Mouse (Mus musculus) heart, embryonic 14.5 days (tissue): ENCODE data around the gene Car4. TPM values are rescaled to one million over a fixed set of nuclear protein-coding genes. Genes with fewer than 3 reads are reported as not detected.

Experiments
- ATAC-seq: fragments of 200-750 bp; cut with Nextera tagmentation; 2 replicates; pipeline ENCODE4 v1.8.0; 2017; ENCODE audit warnings: low read depth, moderate TSS enrichment; ENCODE audit not compliant: insufficient number of reproducible peaks, insufficient read depth, low FRiP score
- H3K27ac ChIP-seq, 2 experiments: fragments of 200-500 bp in 1 of 2; fragments of 300-500 bp in 1 of 2; sonication (generic) in 1 of 2; replicated peaks in 1 of 2; 2 replicates each; pipeline ENCODE4 v1.5.1; 2012 to 2014; ENCODE audit warnings: low read depth in 2 of 2, low read length in 2 of 2, control low read depth in 1 of 2, mild to moderate bottlenecking in 1 of 2, mixed read lengths in 1 of 2; ENCODE audit not compliant: control insufficient read depth in 1 of 2, insufficient read depth in 1 of 2
- H3K27me3 ChIP-seq: fragments of 300-500 bp; sonication (generic); 2 replicates; pipeline ENCODE4 v1.6.1; 2014; ENCODE audit warnings: mild to moderate bottlenecking, low read length, control low read depth; ENCODE audit not compliant: control insufficient read depth, insufficient read depth
- H3K36me3 ChIP-seq: fragments of 300-500 bp; sonication (generic); 2 replicates; pipeline ENCODE4 v1.6.1; 2014; ENCODE audit warnings: mild to moderate bottlenecking, control low read depth, low read length, mixed read lengths; ENCODE audit not compliant: control insufficient read depth, insufficient read depth
- H3K4me1 ChIP-seq, 2 experiments: fragments of 200-500 bp in 1 of 2; fragments of 300-500 bp in 1 of 2; sonication (generic) in 1 of 2; 2 replicates each; pipeline ENCODE4 v1.6.1; 2012 to 2014; ENCODE audit warnings: low read length in 2 of 2, control low read depth in 1 of 2, mixed read lengths in 1 of 2; ENCODE audit not compliant: control insufficient read depth in 2 of 2, insufficient read depth in 2 of 2
- H3K4me2 ChIP-seq: fragments of 300-500 bp; sonication (generic); 2 replicates; pipeline ENCODE4 v1.6.1; 2014; ENCODE audit warnings: mild to moderate bottlenecking, low read length
- H3K4me3 ChIP-seq, 2 experiments: fragments of 200-500 bp in 1 of 2; fragments of 300-500 bp in 1 of 2; sonication (generic) in 1 of 2; 2 replicates each; pipeline ENCODE4 v1.5.1; 2012 to 2014; ENCODE audit warnings: low read length in 2 of 2, mild to moderate bottlenecking in 2 of 2, control low read depth in 1 of 2, low read depth in 1 of 2, moderate library complexity in 1 of 2; ENCODE audit not compliant: control insufficient read depth in 1 of 2, insufficient read depth in 1 of 2
- H3K9ac ChIP-seq: fragments of 300-500 bp; sonication (generic); 2 replicates; pipeline ENCODE4 v1.6.1; 2014; ENCODE audit warnings: mild to moderate bottlenecking, low read length
- H3K9me3 ChIP-seq: fragments of 300-500 bp; sonication (generic); 2 replicates; pipeline ENCODE4 v1.6.1; 2016; ENCODE audit warnings: low read length, control low read depth; ENCODE audit not compliant: control insufficient read depth
- WGBS: fragments of 180-500 bp; shearing (Covaris S2); extraction: QIAGEN DNeasy Blood & Tissue Kit; methylation state at CpG from one replicate; pipeline ENCODE4 v1.1.7; 2014; 5-methylcytosine and 5-hydroxymethylcytosine counted together
- polyA plus RNA-seq: library from polyadenylated mRNA; unstranded; fragments of >200 nt; fragmentation: Nextera tagmentation; extraction: Ambion mirVana; gene quantifications from 2 replicates; pipeline ENCODE4 v1.2.1, GENCODE M21; 2014

The Car4 gene
- polyA plus RNA-seq, 1 experiment from 2014 or later, result 0.65 TPM

DNA sequence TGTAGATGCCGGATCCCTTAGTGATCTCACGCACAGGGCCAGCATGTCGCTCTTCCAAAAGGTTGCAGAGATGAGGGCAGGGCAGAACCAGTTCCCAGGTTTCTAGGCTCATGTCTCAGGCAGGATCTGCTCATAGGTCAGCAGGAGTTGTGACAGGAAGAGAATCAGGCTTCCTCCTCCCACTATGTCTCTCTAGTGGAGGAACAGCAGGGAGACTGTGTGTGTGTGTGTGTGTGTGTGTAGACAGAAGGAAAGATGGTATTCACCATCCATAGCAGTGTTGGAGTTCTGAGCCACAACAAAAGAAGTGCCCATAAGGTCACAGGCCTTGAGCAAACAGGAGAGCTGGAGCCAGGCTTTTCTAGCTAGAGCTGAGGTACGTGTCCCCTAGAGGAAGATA, 9.1 kb downstream of the Car4 start:
- ATAC-seq, result no peak
- 67% methylated on average over 4 of the region's 4 CpGs for WGBS
- no peak overlapping the region for H3K4me2 ChIP-seq
- H3K9ac ChIP-seq, result no peak overlapping the region
- H3K4me3 ChIP-seq, result no peak overlapping the region
- H3K36me3 ChIP-seq, result no peaks in the 10 kb centered on the region
- H3K27me3 ChIP-seq, result no peaks in the 10 kb centered on the region
- no peaks in the 10 kb centered on the region for H3K9me3 ChIP-seq
- H3K4me1 ChIP-seq, result peaks cover 7 to 9% of the 10 kb centered on the region in 2 experiments; a peak in 3 of 4 replicates
- H3K27ac ChIP-seq, result no peak overlapping the region

DNA sequence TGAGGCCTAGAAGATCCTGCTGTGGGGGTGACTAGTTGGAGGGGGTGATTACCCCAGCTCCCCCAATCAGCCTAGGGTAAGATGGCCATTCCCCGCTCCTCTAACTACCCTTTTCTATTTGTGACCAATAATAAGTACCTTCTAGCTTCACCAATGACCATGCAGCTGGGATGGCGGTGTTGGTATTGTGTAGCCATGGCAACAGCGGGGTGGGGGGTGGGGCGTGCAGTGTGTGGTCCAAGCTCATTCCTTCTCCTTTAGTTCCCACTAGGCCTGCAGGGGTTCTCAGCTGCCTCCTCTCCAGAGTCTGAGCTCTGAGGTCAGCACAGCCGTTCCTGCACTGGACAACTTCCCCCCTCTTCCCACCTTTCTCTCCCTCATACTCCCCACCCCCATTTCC, 9.5 kb downstream of the Car4 start:
- Histone ChIP-seq H3K27ac (no peak overlapping the region), H3K36me3 (no peaks in the 10 kb centered on the region), H3K9me3 (no peaks in the 10 kb centered on the region), H3K4me3 (no peak overlapping the region), H3K9ac (no peak overlapping the region), H3K4me2 (no peak overlapping the region), H3K4me1 (peaks cover 7 to 9% of the 10 kb centered on the region in 2 experiments; a peak in 3 of 4 replicates), H3K27me3 (no peaks in the 10 kb centered on the region)
- 36% methylated on average over 5 of the region's 5 CpGs for WGBS
- ATAC-seq, result no peak

DNA sequence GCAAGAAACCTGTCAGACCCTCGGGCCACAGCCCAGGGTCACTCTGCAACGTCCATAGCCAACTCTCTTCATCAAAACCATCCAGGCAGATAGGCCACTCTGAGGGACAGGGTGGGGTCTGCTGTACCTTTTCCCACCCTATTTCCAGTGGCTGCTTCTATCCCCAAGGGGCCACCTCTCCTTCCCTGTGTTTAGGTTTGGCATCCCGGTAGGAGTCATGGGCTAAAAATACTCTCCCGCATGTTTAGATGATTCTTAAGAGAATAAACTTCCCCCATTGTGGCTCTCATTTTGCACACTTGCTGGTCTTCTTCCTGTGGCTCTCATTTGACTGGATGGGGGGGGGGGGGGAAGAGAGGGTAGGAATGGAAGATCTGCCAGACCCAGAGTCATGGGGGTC, 10.7 kb downstream of the Car4 start:
- H3K27me3 ChIP-seq, result no peaks in the 10 kb centered on the region
- no peaks in the 10 kb centered on the region for H3K36me3 ChIP-seq
- peaks cover 7 to 9% of the 10 kb centered on the region in 2 experiments; a peak in 3 of 4 replicates for H3K4me1 ChIP-seq
- no peak for ATAC-seq
- no peak overlapping the region for H3K27ac ChIP-seq
- 58% methylated on average over 4 of the region's 4 CpGs for WGBS
- H3K4me2 ChIP-seq, result no peak overlapping the region
- no peak overlapping the region for H3K9ac ChIP-seq
- no peak overlapping the region for H3K4me3 ChIP-seq
- H3K9me3 ChIP-seq, result no peaks in the 10 kb centered on the region

DNA sequence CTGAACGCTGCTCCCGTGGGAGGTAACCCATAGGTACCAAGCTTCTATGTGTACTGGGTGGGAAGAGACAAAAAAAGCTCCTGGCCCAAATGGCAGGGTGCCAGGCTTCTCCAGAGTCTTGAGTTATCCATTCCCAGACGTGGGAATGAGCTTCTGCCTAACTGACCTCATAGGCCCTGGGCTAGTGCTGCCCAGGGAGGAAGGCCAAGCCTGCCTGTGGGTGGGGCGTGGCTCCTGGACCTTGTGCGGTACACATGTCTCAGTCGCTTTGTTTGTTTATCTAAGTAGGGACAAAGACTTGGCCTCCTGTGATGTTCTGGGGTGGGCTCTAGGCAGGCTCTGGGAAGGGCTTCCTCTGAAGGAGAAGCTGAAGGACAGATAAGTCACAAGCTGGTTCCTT, 11.2 kb downstream of the Car4 start:
- Histone ChIP-seq H3K9ac (no peak overlapping the region), H3K36me3 (no peaks in the 10 kb centered on the region), H3K27me3 (no peaks in the 10 kb centered on the region), H3K9me3 (no peaks in the 10 kb centered on the region), H3K4me3 (no peak overlapping the region), H3K4me1 (peaks cover 7 to 9% of the 10 kb centered on the region in 2 experiments; a peak in 3 of 4 replicates), H3K27ac (no peak overlapping the region), H3K4me2 (no peak overlapping the region)
- 33% methylated on average over 6 of the region's 6 CpGs for WGBS
- peak; percentile 29; the same call in 1 of the 2 replicates for ATAC-seq

DNA sequence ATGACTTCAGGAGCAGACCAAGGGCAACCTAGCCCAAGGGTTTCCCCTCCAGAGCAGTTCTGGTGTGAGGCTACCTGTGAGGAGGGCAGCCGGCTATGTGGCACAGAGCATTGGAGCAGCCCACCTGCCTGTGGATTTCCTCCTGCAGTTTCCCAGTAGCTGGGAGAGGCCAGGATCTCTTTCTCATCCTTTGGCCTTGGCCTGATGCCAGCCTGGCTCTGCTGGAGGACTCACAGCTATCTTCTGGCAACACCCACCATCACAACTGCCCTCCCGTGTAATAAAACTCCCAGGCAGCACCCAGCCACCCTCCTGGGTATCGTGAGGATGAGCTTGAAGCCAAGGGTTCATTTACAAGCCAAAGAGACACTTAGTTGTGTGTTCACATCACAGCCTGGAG, 14.5 kb downstream of the Car4 start:
- Histone ChIP-seq H3K9me3 (no peaks in the 10 kb centered on the region), H3K4me3 (no peak overlapping the region), H3K4me2 (no peak overlapping the region), H3K27me3 (no peaks in the 10 kb centered on the region), H3K36me3 (no peaks in the 10 kb centered on the region), H3K9ac (no peak overlapping the region), H3K27ac (no peak overlapping the region), H3K4me1 (peaks cover 5 to 9% of the 10 kb centered on the region in 2 experiments; a peak in 3 of 4 replicates)
- WGBS, result 39% methylated on average over 3 of the region's 3 CpGs
- no peak for ATAC-seq

DNA sequence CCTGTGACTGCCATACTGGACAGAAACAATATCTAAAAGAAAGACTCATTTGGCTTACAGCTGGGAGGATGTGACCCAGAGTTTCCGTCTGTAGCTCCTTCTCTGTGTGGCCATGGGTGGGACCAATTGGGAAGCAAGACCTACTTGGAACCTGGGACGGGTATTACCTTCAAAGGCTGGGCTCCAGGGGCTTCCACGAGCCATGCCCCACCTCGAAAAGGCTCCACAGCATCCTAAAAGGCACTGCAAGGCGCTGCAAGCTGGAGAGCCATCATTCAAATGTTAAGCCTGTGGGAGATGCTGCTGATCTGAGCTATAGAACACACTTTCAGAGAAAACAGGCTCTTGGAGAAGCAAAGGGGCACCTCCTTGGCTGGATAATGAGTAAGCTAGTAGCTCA, 16.1 kb downstream of the Car4 start:
- peaks cover 2 to 7% of the 10 kb centered on the region in 2 experiments; a peak in 2 of 4 replicates for H3K4me1 ChIP-seq
- no peak overlapping the region for H3K27ac ChIP-seq
- WGBS, result 63% methylated on average over 5 of the region's 5 CpGs
- no peak overlapping the region for H3K4me2 ChIP-seq
- no peak for ATAC-seq
- no peak overlapping the region for H3K9ac ChIP-seq
- no peaks in the 10 kb centered on the region for H3K36me3 ChIP-seq
- no peaks in the 10 kb centered on the region for H3K9me3 ChIP-seq
- H3K27me3 ChIP-seq, result no peaks in the 10 kb centered on the region
- no peak overlapping the region for H3K4me3 ChIP-seq

DNA sequence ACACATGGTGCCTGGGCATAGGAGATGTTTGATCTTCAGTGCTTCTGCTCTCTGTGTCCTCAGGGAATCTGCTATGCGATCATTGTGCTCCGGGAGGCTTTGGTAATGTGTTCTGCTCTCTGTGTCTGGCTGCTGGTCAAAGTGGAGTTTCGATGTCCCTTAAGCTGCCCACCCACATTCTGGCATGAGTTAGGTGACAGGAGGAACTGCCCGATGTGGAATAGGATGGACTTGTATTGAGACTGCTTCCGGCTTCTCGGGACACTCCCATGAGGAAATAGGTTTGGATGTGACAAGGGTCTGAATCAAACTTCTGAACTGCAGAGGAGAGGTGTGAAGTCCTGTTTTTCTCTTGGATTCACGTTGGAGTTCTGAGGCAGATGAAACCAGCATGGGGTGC, 17.0 kb downstream of the Car4 start:
- no peak overlapping the region for H3K27ac ChIP-seq
- H3K27me3 ChIP-seq, result no peaks in the 10 kb centered on the region
- no peaks in the 10 kb centered on the region for H3K4me1 ChIP-seq
- no peaks in the 10 kb centered on the region for H3K36me3 ChIP-seq
- no peaks in the 10 kb centered on the region for H3K9me3 ChIP-seq
- H3K4me2 ChIP-seq, result no peak overlapping the region
- WGBS, result 67% methylated on average over 7 of the region's 7 CpGs
- no peak overlapping the region for H3K4me3 ChIP-seq
- H3K9ac ChIP-seq, result no peak overlapping the region
- no peak for ATAC-seq

DNA sequence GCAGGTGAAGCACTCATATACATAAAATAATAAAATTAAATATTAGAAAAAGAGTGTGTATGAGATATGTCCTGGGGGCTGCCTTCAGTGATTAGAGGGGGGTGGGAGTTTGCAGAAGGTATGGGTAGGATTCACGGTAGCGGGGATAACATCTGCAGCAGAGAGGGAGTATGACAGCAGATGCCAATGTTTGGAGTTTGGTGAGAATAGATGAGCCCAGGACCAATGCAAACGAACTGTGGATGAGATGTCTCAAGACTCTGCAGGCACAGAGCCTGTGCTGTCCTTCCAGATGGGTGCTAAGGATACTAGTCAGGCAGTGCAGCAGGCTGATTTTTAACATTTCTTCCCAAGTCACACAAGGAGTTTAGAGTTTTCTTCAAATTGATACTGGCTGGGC, 19.1 kb downstream of the Car4 start:
- H3K36me3 ChIP-seq, result no peaks in the 10 kb centered on the region
- WGBS, result 79% methylated on average over 3 of the region's 3 CpGs
- no peaks in the 10 kb centered on the region for H3K27me3 ChIP-seq
- H3K4me2 ChIP-seq, result no peak overlapping the region
- no peaks in the 10 kb centered on the region for H3K9me3 ChIP-seq
- ATAC-seq, result no peak
- no peak overlapping the region for H3K4me3 ChIP-seq
- H3K27ac ChIP-seq, result no peak overlapping the region
- no peak overlapping the region for H3K9ac ChIP-seq
- no peaks in the 10 kb centered on the region for H3K4me1 ChIP-seq
